Mouse (Mus musculus) intestine, embryonic 16.5 days (tissue): Measurements from ENCODE around the gene Pfn4. TPM values are rescaled to one million over a fixed set of nuclear protein-coding genes. Genes with fewer than 3 reads are reported as not detected.
"Not testable (repeated sequence)": the region's sequence is repeated elsewhere in the genome, so short reads cannot be mapped to it uniquely, and the experiment has no call there.

Experiments
- ATAC-seq: fragments of 200-750 bp; cut with Nextera tagmentation; 2 replicates; pipeline ENCODE4 v1.8.0; 2017; ENCODE audit warnings: moderate TSS enrichment, moderate library complexity
- H3K27ac ChIP-seq: fragments of 300-500 bp; sonication (generic); 2 replicates; pipeline ENCODE4 v1.5.1; 2014; ENCODE audit warnings: mild to moderate bottlenecking, low read length
- H3K27me3 ChIP-seq: fragments of 300-500 bp; sonication (generic); replicated peaks from 2 replicates; pipeline ENCODE4 v1.6.1; 2014; ENCODE audit warnings: low read length, control low read depth, mixed read lengths; ENCODE audit not compliant: control insufficient read depth, insufficient read depth
- H3K36me3 ChIP-seq: fragments of 300-500 bp; sonication (generic); 2 replicates; pipeline ENCODE4 v1.6.1; 2014; ENCODE audit warnings: low read length, control low read depth; ENCODE audit not compliant: control insufficient read depth, insufficient read depth
- H3K4me1 ChIP-seq: fragments of 300-500 bp; sonication (generic); 2 replicates; pipeline ENCODE4 v1.6.1; 2014; ENCODE audit warnings: low read length, control low read depth, mixed read lengths; ENCODE audit not compliant: control insufficient read depth, insufficient read depth
- H3K4me2 ChIP-seq: fragments of 300-500 bp; sonication (generic); 2 replicates; pipeline ENCODE4 v1.6.1; 2014; ENCODE audit warnings: low read depth, low read length, control low read depth
- H3K4me3 ChIP-seq: fragments of 300-500 bp; sonication (generic); 2 replicates; pipeline ENCODE4 v1.5.1; 2014; ENCODE audit warnings: mild to moderate bottlenecking, low read length
- H3K9ac ChIP-seq: fragments of 300-500 bp; sonication (generic); 2 replicates; pipeline ENCODE4 v1.6.1; 2014; ENCODE audit warnings: low read depth, low read length
- H3K9me3 ChIP-seq: fragments of 300-500 bp; sonication (generic); 2 replicates; pipeline ENCODE4 v1.6.1; 2016; ENCODE audit warnings: low read length, control low read depth; ENCODE audit not compliant: control insufficient read depth
- WGBS: fragments of 180-500 bp; shearing (Covaris S2); extraction: QIAGEN DNeasy Blood & Tissue Kit; methylation state at CpG from one replicate; pipeline ENCODE4 v1.1.7; 2014; 5-methylcytosine and 5-hydroxymethylcytosine counted together
- polyA plus RNA-seq: library from polyadenylated mRNA; unstranded; fragments of >200 nt; fragmentation: Nextera tagmentation; extraction: Ambion mirVana; gene quantifications from 2 replicates; pipeline ENCODE4 v1.2.1, GENCODE M21; 2015

The Pfn4 gene
- polyA plus RNA-seq, 1 experiment from 2014 or later: 1.1 TPM

- not testable (repeated sequence) for H3K36me3 ChIP-seq, H3K9ac ChIP-seq, H3K27me3 ChIP-seq, H3K4me1 ChIP-seq, ATAC-seq, H3K4me2 ChIP-seq, H3K9me3 ChIP-seq, H3K27ac ChIP-seq, H3K4me3 ChIP-seq
- WGBS: 89% methylated on average over 7 of the region's 9 CpGs
Measured at GRCm38 (mm10) chr12:4781725-4782404, 13.0 kb downstream of the Pfn4 start.

DNA sequence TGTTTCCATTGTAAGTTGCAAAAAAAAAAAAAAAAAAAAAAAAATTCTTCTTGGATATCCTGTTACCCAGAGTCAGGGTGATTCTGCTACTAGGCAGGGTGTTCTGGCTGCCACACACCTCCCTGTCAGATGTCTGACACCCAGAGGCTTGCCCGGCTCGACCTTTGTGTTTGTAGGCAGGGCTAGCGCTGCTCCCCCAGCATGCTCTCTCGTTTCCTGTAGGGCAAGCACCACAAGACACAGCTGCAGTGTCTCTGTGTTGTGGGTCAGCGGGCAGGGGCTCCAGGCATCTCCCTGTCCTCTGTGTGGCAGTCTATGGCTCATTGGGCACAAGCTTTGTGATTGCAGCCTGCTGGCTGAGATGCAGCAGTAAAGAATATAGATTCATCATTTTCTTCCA lies 14.8 kb downstream of the Pfn4 start:
- H3K4me3 ChIP-seq: no peak overlapping the region
- no peak overlapping the region for H3K4me2 ChIP-seq
- no peak overlapping the region for H3K9ac ChIP-seq
- H3K27me3 ChIP-seq: no peaks in the 10 kb centered on the region
- no peak overlapping the region for H3K27ac ChIP-seq
- H3K4me1 ChIP-seq: no peaks in the 10 kb centered on the region
- WGBS: 54% methylated on average over 5 of the region's 5 CpGs
- no peaks in the 10 kb centered on the region for H3K36me3 ChIP-seq
- no peaks in the 10 kb centered on the region for H3K9me3 ChIP-seq
- no peak for ATAC-seq

- no peak for ATAC-seq
- Histone ChIP-seq H3K27me3 (no peaks in the 10 kb centered on the region), H3K4me2 (no peak overlapping the region), H3K4me1 (no peaks in the 10 kb centered on the region), H3K36me3 (no peaks in the 10 kb centered on the region), H3K9me3 (no peaks in the 10 kb centered on the region), H3K9ac (no peak overlapping the region), H3K4me3 (no peak overlapping the region), H3K27ac (no peak overlapping the region)
- WGBS: 74% methylated on average over 2 of the region's 2 CpGs
Measured at GRCm38 (mm10) chr12:4784466-4784865, 15.6 kb downstream of the Pfn4 start.

- H3K27me3 ChIP-seq, H3K9ac ChIP-seq, ATAC-seq, H3K27ac ChIP-seq, H3K4me1 ChIP-seq, H3K4me3 ChIP-seq, H3K36me3 ChIP-seq, H3K9me3 ChIP-seq, H3K4me2 ChIP-seq: not testable (repeated sequence)
- WGBS: 92% methylated on average over 25 of the region's 25 CpGs
Measured at GRCm38 (mm10) chr12:4788128-4788527, 19.3 kb downstream of the Pfn4 start.

DNA sequence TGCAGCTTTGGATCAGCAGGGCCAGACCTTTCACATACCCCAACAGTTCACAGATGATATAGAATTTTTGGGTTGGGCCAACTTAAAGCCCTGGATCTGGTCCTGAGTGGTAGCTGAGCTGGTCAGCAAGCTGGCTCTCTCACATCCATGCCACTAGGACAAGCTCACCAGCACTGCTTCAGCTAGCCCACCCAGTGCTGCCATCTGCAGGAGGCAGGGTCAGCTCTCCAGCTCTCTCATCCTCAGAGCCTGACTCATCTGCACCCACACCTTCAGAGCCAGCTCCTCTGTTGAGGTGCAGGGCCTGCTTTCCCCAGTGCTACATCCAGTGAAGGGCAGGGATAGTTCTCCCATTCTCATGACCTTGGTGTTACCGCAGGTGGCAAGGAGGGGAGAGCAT lies 24.9 kb downstream of the Pfn4 start:
- Histone ChIP-seq H3K9me3 (no peaks in the 10 kb centered on the region), H3K36me3 (no peaks in the 10 kb centered on the region), H3K4me2 (no peak overlapping the region), H3K27ac (no peak overlapping the region), H3K4me3 (no peak overlapping the region), H3K27me3 (no peaks in the 10 kb centered on the region), H3K9ac (no peak overlapping the region), H3K4me1 (no peaks in the 10 kb centered on the region)
- ATAC-seq: no peak
- WGBS: 80% methylated on average over 1 of the region's 1 CpGs

DNA sequence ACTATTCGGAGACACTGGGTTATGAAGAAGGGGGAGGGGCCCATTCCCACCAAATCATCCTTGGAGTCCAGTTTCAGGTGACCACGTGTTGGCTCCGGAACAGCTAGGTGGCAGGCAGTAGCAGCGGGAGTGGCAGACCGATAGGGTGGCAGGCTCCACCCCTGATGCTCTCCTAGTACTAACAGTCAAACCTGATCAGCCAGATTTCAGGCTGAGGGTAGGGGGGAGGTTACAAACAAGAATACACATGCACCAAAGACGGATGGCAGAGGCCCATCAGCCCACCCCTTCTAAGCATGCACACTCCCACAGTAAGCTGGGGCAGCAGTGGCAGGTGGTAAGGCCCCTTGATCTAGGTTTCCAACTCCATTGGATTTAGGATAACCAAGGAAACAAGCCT lies 28.6 kb downstream of the Pfn4 start:
- ATAC-seq, H3K4me2 ChIP-seq, H3K9me3 ChIP-seq, H3K9ac ChIP-seq, H3K27ac ChIP-seq, H3K4me3 ChIP-seq, H3K4me1 ChIP-seq, H3K36me3 ChIP-seq, H3K27me3 ChIP-seq: not testable (repeated sequence)
- WGBS: 61% methylated on average over 6 of the region's 6 CpGs

DNA sequence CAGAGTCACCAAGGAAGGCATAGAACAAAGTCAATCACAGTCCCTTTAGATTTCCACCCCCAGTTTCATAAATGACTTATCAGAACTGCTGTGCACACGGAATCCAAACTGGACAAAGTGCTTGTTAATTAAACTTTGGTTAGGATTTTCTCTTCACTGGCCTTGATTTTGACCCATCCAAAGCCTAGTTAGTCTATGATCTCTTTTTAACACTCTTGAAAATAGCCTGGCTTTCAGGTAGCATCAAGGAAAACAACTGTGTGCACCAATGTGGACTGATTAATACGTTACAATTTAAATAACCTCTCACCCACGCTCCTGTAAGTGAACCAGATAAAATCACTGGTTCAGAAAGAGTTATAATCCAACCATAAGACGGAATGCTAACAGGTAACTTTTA lies 42.2 kb downstream of the Pfn4 start:
- ATAC-seq: no peak
- Histone ChIP-seq H3K9ac (no peak overlapping the region), H3K36me3 (no peaks in the 10 kb centered on the region), H3K4me2 (no peak overlapping the region), H3K4me3 (no peak overlapping the region), H3K27ac (no peak overlapping the region), H3K9me3 (no peaks in the 10 kb centered on the region; the same call in 1 of the 2 replicates), H3K27me3 (no peaks in the 10 kb centered on the region), H3K4me1 (0 out of 2 replicates have a peak, but pooled peaks cover 2% of the 10 kb centered on the region)
- 77% methylated on average over 4 of the region's 4 CpGs for WGBS

- 34% methylated on average over 3 of the region's 3 CpGs for WGBS
- Histone ChIP-seq H3K36me3 (no peaks in the 10 kb centered on the region), H3K9me3 (no peaks in the 10 kb centered on the region; the same call in 1 of the 2 replicates), H3K4me2 (no peak overlapping the region), H3K4me3 (no peak overlapping the region), H3K27me3 (no peaks in the 10 kb centered on the region), H3K4me1 (peaks cover 6% of the 10 kb centered on the region; the same call in 1 of the 2 replicates), H3K27ac (no peak overlapping the region), H3K9ac (no peak overlapping the region)
- no peak; the same call in 1 of the 2 replicates for ATAC-seq
Measured at GRCm38 (mm10) chr12:4811705-4812104, 42.9 kb downstream of the Pfn4 start.

- H3K27ac ChIP-seq: no peak overlapping the region
- H3K4me3 ChIP-seq: no peak overlapping the region
- no peak overlapping the region for H3K4me2 ChIP-seq
- H3K27me3 ChIP-seq: no peaks in the 10 kb centered on the region
- ATAC-seq: no peak
- no peaks in the 10 kb centered on the region; the same call in 1 of the 2 replicates for H3K9me3 ChIP-seq
- H3K9ac ChIP-seq: no peak overlapping the region
- WGBS: 76% methylated on average over 4 of the region's 4 CpGs
- peaks cover 10% of the 10 kb centered on the region; the same call in 1 of the 2 replicates for H3K4me1 ChIP-seq
- no peaks in the 10 kb centered on the region for H3K36me3 ChIP-seq
Measured at GRCm38 (mm10) chr12:4813636-4814035, 44.8 kb downstream of the Pfn4 start.
